Mouse (Mus musculus) urinary bladder, postnatal 25 days (tissue): ENCODE measurements around the gene Sox6.
A peak's percentile ranks its signal among the peaks of the same experiment; 100 is the strongest.
"Not testable (repeated sequence)": the region's sequence is repeated elsewhere in the genome, so short reads cannot be mapped to it uniquely, and the experiment has no call there.

Experiments used
- DNase-seq: peaks from one replicate; pipeline ENCODE4 v3.0.0; 2022; ENCODE audit warnings: low spot score

Sox6 gene

GRCm38 (mm10) chr7:116038511-116038910 lies at the start of gene Sox6:
Sox6 (minus strand) TSS chr7:116038796.
- DNase-seq = no peak

- DNase-seq = not testable (repeated sequence)
Measured at GRCm38 (mm10) chr7:116084366-116084765, 45.8 kb upstream of the Sox6 start, which contains the start of gene Gm4353. Gm4353 (minus strand) TSS chr7:116084635.

DNA sequence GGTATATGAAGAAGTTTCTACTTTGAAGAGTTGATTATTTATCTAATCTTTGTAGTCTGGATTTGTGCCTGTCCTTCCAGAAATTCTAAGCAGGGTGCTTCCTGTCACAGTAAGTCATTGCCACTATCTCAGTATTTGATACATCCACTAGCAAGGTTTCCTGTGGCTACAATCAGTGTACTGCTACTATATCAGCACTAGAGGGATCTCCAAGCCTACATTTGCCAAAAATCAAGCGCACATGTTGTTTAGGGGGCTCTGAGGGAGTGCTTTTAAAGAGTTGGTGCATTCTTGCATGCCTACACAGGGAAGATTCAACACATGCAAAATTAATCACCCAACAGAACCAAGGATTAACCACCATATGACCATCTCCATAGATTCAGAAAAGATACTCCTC lies 22.1 kb upstream of the Sox6 start:
- no peak for DNase-seq

DNA sequence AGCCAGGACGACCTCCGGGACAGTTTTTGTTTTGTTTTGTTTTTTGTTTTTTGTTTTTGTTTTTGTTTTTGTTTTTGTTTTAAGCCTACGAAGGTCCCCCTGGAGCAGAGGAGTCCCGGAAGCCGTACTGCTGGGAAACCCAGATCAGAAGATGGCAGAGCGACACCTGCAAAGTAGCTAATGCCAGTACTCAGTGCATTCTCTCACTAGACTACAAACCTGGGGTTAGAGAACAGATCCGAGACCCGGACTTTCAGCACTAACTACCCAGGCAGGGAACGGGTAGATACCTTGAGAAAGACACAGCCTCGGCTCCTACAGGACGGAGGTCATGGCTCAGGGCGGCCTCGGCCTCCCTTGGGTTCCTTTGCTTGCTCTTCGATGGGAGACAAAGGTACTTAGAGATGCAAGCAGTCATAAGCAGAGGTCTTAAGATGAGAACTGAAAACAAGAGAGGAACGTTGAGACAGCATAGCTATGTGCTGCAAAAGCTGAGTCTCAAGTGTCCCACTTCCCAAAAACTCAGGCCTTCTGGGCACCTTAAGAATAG lies 1.9 kb upstream of the Sox6 start:
- no peak for DNase-seq

DNA sequence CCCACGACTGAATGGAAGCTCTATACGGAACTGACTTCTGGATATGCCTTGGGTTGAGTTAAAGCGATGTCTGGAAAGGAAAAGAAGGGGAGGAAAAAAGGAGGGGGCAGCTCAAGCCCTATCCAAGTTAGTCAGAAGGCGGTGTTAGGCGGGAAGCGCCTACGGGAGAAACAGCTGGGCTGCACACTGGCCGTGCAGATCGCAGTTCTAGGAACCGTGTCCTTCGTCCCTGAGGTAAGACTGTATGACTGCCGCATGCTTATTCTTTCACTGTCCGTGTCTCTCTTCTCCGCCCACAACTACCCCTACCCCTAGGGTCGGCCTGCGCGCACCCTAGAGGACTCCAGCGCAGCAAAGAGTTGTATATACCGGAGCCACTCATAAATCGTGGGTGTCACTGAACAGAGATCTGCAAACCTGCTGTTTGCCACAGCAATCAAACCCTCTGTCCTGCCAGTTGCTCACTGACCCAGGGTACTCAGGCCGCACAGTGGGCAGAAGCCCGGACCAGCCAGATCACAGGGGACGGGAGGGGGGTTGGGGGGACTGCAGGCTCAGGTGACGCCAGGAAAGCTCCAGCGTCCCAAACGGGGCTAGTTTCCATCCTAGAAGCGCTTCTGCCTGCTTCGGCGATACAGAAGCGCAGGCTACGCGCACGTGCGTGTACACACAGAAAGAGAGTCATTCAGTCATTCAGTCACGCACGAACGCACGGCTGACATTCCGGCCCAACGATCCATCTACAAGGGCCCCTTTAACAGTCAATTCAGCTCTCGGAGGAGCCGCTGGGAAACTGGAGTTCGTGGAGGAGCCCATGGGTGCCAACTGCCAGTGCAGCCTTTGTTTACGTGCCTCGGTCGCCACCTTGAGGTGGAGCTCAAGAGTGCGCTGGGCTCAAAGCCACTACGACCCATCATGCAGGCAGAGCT lies 1.2 kb upstream of the Sox6 start:
- peak; percentile 71 for DNase-seq

DNA sequence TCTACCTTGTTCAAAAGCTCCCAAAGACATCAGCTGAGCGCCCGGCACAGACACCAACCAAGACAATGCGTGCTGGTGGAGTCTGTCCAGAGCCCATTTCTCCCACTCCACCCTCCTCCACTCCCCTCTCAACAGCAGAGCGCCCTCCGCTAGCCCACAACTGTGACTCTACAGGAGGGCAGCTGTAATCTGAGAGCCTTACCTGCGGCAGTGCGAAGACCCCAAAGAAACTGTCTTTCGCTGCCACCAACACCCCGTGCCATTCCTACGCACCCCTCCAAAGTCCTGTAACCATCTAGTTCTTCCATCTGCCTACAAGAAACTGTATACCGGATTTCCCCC lies 571 bp upstream of the Sox6 start, which contains the start of gene 1110004F10Rik:
1110004F10Rik (plus strand) TSS at position 202 of the 342 bp plus-strand sequence.
- DNase-seq = peak; percentile 5

DNA sequence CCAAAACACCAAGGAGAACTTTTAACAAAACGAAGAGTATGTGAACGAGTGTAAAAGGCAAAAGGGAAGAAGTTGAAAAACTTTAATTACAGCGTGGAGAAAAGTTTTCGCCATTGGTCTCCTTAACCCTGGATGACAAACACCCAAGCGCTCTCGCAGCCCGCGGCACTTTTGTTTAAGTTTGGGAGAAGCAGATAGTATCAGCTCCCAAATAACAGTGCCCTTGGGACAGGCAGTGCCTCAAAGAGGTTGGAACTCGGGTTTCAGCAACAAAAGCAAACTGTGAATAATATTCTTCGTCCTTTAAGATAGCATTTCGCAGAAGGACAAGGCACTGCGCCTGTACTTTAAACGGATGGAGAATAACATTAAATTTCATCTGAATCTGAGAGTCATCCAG lies 572 bp downstream of the Sox6 start:
- no peak for DNase-seq

DNA sequence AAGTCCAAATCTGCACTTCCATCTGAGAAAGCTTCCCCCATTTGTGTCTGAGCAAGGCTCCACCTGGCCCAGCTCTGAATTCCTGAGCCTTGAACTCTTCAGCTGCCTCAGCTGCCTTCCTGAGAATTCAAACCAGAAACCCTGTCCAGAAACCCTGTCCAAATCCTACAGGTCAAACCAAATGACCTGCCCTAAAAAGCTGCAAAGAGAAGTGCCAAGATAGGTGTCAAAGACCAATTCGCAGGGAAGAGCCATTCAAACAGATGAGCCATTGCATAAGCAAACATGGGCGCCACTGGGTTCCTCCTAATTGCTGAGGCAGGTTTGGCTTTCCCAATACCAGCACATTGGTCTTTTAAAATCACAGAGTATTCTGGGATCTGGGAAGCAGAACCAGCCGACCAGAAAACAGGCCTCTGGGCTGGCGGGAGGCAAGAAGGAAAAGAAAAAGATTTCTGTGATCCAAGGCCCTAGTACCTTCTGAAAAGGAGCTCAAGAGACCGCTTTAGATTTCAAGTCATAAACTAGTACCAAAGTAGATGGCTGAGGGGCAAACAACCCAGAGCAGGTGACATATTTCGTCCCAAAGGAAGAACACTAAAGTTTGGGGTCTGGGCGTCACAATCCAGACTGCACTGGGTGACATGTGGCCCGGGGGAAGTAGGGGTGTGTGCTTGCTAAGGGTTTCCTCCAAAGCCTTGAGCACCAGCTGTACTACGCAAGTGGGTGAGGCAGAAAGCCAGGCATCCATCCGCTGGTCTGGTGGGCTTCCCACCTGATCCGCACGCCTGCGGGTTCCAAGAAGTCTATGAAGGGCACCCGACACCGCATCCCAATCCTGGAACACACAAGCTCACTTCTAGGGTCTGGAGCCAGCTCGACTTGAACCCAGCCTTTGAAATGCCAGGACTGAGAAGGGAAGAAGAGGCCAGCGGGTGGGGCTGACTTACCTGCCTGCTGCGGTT lies 1.7 kb downstream of the Sox6 start:
- no peak for DNase-seq

DNA sequence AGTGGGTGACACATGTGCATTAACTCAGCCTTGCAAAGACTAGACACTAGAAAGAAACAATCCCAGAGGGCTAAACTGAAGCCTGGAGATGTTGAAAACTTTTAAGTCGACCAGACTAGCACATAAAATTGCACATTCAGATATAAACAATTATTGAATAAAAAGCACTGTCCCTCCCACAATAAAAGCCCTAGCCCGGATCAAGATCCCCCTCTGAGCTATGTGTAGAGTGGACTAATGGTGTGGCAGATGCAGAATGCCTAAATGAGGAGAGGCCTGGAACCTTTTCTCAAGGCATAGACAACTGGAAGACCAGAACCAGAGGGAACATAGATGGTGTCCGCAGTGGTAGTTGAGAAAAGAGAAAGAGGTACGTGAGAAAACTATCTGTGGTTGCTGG lies 3.1 kb downstream of the Sox6 start:
- no peak for DNase-seq

- peak; percentile 43 for DNase-seq
Measured at GRCm38 (mm10) chr7:116034282-116034758, 4.3 kb downstream of the Sox6 start.

GRCm38 (mm10) chr7:116033371-116034241 lies 5.0 kb downstream of the Sox6 start:
- peak; percentile 42 for DNase-seq

- peak; percentile 61 for DNase-seq
Measured at GRCm38 (mm10) chr7:116032596-116033307, 5.8 kb downstream of the Sox6 start.

DNA sequence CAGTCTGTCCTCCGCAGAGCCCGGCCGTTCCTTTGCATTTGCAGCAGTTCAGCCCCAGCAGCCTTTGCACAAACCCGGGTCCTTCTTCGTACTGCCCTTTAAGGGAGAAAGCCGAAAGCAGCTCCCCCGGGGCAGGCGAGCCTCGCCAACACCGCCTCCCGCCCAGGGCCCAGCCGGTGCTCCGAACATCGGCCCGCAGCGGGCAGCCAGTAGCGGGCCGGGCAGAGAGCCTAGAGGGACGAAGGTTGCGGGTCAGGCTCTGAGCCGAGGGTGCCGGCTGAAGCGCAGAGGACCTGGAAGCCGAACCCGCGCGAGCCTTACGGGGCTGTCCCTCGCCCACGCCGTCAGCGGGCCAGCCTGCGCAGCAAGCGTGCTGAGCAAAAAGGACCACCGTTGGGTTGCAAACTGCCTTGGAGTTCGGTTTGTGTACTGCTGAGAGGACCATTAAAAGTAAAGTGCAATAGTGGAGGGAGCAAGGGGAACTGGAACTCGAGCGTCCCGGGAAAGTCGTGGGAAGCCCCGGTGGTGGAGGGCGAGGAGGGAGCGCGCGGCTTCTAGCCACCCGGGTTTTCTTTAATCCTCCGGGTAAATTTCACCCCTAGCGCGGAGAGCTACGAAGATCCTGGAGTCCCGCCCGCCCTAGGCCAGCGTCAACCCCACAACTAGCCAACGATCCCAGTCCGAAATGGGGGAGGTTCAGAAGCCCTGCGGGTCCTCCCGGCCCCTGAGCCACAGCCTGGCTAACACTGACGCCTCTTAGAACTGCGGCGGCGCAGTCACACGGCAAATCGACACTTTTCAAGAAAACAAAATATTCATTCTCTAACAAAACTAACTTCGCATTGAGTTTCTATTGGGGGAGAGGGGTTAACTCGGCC lies 6.6 kb downstream of the Sox6 start:
- DNase-seq = peak; percentile 61

DNA sequence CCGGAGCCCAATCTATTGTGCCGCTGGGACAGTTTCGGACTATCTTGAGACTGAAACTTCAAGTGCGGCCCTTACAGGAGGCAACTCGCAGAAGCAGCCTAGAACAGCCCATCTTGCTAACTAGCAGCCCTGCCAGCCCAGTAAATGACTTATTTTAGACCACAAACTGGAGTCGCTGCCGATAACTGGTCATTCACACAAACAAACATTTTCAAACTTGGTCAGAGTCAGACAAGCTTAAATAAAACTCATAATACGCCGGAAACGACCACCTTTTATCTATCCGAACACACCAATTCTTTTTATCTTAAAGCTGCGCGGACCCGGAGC lies 7.2 kb downstream of the Sox6 start:
- DNase-seq = no peak

DNA sequence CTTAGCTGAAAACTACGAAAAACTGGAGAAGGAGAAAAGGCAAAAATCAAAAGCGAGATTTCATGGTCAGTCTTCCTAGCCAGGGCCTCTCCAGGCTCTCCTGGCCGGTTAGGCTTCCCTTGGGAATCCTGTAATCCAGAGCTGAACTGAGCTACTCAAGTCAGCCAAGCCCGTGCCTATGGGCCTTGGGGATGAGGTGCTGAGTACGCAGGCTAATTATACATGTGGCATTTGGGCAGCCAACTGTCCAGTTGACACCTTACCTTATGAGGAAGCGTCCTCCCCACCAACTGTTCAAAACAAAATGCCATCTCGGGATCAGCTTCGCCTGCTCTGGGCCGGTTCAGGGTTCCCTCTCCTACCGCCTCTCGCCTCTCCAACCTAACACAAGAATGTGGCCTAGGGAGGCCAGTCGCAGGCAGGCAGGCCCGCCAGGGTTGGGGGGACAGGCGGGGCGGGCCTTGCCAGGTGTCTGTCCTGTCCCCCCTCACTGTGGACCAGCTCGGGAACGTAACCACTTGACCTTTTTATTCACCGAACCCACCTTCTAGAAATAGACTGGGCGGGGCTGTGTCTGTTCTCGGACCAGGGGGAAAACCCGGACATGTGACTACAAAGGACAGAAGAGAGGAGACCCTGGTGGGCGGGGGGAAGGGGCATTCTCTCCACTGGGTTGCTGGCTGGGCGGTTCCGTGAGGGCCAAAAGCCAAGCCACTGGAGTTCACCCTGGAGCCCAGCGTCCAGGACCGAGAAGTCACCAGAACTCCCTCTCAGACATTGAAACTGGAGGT lies 7.8 kb downstream of the Sox6 start:
- DNase-seq = no peak

DNA sequence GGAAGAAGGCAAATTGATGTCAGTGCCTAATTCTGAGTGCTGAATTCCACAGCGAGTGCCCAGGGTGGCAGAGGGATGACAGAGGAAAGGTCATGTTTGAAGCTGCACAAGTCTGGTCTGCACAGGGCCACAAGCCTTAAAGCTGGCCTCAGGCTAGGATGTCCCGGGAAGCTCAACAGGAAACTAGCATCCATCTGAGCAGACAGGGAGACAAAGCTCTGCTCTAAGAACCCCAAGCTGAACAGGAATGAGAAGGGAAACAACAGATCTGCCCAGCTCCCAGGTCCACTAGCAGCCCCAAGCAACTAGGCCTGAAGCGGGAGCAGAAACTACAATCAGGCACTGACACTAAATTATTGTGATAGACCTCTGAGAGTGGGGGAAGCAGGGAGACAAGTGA lies 8.6 kb downstream of the Sox6 start:
- no peak for DNase-seq

GRCm38 (mm10) chr7:116002726-116003125 lies 35.9 kb downstream of the Sox6 start:
- DNase-seq = no peak

DNA sequence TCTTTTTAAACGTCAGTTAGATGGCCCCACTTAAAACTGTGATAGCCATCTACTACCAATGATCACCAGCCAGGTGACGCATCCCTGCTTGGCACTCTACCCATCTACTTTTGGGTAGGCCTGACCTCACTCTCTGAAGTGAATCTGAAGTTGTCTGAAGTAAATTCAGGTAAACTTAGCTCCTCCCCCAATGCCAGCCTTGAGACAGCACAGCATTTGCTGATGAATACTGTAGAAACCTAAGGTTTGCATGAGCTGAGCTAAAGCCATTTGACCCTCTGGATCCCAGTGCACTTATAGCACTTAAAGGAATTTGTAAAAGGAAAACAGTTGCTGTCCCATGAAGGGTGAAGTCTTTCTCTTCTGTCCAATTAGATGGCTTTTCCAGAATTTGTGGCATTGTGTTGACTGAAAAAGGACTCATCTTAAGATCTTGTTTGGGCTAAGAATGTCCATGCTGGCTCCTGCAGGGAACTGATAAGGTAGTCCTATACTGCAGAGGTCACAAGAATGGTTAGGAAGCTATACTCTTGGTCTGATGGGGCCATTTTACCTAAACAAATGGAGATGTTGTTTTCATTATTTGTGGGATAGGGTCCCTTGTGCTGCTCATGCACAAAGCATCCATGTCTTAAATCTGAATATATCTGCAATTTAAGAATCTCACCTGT lies 50.4 kb downstream of the Sox6 start:
- no peak for DNase-seq
